In the genomic region with DNA sequence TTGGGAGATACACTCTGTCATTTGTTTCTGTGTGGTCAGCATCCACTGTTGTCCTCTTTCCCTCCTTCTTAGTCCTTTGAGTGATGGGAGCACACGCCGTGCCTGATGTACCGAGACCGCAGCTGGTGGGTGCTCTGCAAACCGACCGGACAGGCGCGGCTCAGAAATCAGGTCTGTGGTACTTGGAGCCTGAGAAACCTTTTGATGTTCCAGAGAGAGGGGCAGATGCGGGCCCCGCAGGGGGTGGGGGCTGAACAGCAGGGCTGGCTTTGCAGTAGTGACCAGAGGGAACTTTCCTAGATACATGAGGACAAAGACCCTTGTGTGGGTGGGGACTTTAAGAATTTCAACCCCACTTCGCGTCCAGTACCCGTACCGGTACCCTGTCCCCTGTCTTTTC, we compare ENCODE assay signal across 8 mouse cellular contexts. TPM values are rescaled to one million over a fixed set of nuclear protein-coding genes. Genes with fewer than 3 reads are reported as not detected.
DNase-seq lines count a peak whose midpoint lies in the region; ATAC-seq lines count a peak whose summit lies in the region.

No protein-coding gene starts in this region.

- no peaks in the 10 kb centered on the region for H3K36me3 ChIP-seq in kidney, embryonic 16.5 days (ENCODE audit: insufficient read depth, low read length)
- H3K36me3 ChIP-seq in intestine, embryonic 14.5 days (ENCODE audit: control insufficient read depth, insufficient read depth, low read length) = no peaks in the 10 kb centered on the region
- H3K36me3 ChIP-seq in neural tube, embryonic 11.5 days (ENCODE audit: control insufficient read depth, insufficient read depth, low read length) = no peaks in the 10 kb centered on the region

- peak; percentile 17; the same call in 1 of the 2 replicates for ATAC-seq in kidney, embryonic 16.5 days (ENCODE audit: low FRiP score, low TSS enrichment)
- peak; percentile 18; the same call in 1 of the 2 replicates for ATAC-seq in intestine, embryonic 14.5 days (replicated peaks; ENCODE audit: low FRiP score, low TSS enrichment, low read depth)
- ATAC-seq in neural tube, embryonic 11.5 days (ENCODE audit: insufficient read depth, low FRiP score, low TSS enrichment) = peak; percentile 32; the same call in 1 of the 2 replicates

- H3K27ac ChIP-seq in kidney, embryonic 16.5 days (ENCODE audit: low read length) = no peak overlapping the region
- H3K27ac ChIP-seq in intestine, embryonic 14.5 days (ENCODE audit: low read depth) = no peak overlapping the region
- no peak overlapping the region for H3K27ac ChIP-seq in neural tube, embryonic 11.5 days (ENCODE audit: low read depth, low read length)

- peak overlapping the region; percentile 87 for H3K4me2 ChIP-seq in kidney, embryonic 16.5 days (replicated peaks; ENCODE audit: low read depth, low read length)
- peak overlapping the region; percentile 65 for H3K4me2 ChIP-seq in intestine, embryonic 14.5 days (ENCODE audit: low read length)
- H3K4me2 ChIP-seq in neural tube, embryonic 11.5 days (ENCODE audit: low read depth) = peak overlapping the region; percentile 48

- WGBS in kidney, embryonic 16.5 days = 6% methylated on average over 14 of the region's 14 CpGs
- WGBS in intestine, embryonic 14.5 days = 15% methylated on average over 14 of the region's 14 CpGs
- WGBS in neural tube, embryonic 11.5 days = 13% methylated on average over 14 of the region's 14 CpGs

- peak overlapping the region; percentile 47 for H3K4me3 ChIP-seq in kidney, embryonic 16.5 days (ENCODE audit: low read length)
- peak overlapping the region; percentile 30 for H3K4me3 ChIP-seq in intestine, embryonic 14.5 days (ENCODE audit: low read depth, low read length)
- peak overlapping the region; percentile 31 for H3K4me3 ChIP-seq in neural tube, embryonic 11.5 days (ENCODE audit: low read depth, low read length)

- no peak for DNase-seq in kidney, adult 11 months
- DNase-seq in embryo, embryonic 11 days = peak; percentile 59
- DNase-seq in intestine, embryonic 14.5 days (ENCODE audit: low spot score) = no peak
- peak; percentile 48 for DNase-seq in neural tube, embryonic 11.5 days (ENCODE audit: low spot score)
- DNase-seq in right cerebral cortex, postnatal 4 days = no peak
- no peak for DNase-seq in thymus, postnatal 0 days (ENCODE audit: low spot score)
- no peak for DNase-seq in spleen, postnatal 14 days (ENCODE audit: low spot score in 2 of 2)

- H3K9me3 ChIP-seq in kidney, embryonic 16.5 days (ENCODE audit: low read length) = no peaks in the 10 kb centered on the region
- no peaks in the 10 kb centered on the region for H3K9me3 ChIP-seq in intestine, embryonic 14.5 days (ENCODE audit: control insufficient read depth, low read length)
- H3K9me3 ChIP-seq in neural tube, embryonic 11.5 days (ENCODE audit: control insufficient read depth, low read length) = no peaks in the 10 kb centered on the region

- H3K27me3 ChIP-seq in kidney, embryonic 16.5 days (ENCODE audit: insufficient read depth, low read length) = no peaks in the 10 kb centered on the region
- H3K27me3 ChIP-seq in intestine, embryonic 14.5 days (replicated peaks; ENCODE audit: control insufficient read depth, insufficient read depth, low read length) = no peaks in the 10 kb centered on the region
- no peaks in the 10 kb centered on the region for H3K27me3 ChIP-seq in neural tube, embryonic 11.5 days (ENCODE audit: control insufficient read depth, insufficient read depth, low read length)

- H3K9ac ChIP-seq in kidney, embryonic 16.5 days (replicated peaks; ENCODE audit: low read length) = peak overlapping the region; percentile 57
- 0 out of 2 replicates have a peak overlapping the region, but pooled peaks have one; percentile 25 for H3K9ac ChIP-seq in intestine, embryonic 14.5 days (ENCODE audit: low read length)
- peak overlapping the region; percentile 5 for H3K9ac ChIP-seq in neural tube, embryonic 11.5 days (ENCODE audit: low read length)

- H3K4me1 ChIP-seq in kidney, embryonic 16.5 days (ENCODE audit: insufficient read depth, low read length) = peaks cover 20% of the 10 kb centered on the region
- peaks cover 9% of the 10 kb centered on the region for H3K4me1 ChIP-seq in intestine, embryonic 14.5 days (replicated peaks; ENCODE audit: control insufficient read depth, insufficient read depth, low read length)
- H3K4me1 ChIP-seq in neural tube, embryonic 11.5 days (ENCODE audit: control insufficient read depth, insufficient read depth, low read length) = no peaks in the 10 kb centered on the region

RNA-seq across cellular contexts. Expression of gene Acbd3, which starts 37.5 kb away (rescaled TPM):
- 22.7 and 23.3 TPM in 2 replicates for polyA plus RNA-seq in kidney, embryonic 16.5 days (2015; fragmentation: Nextera tagmentation; extraction: Ambion mirVana)
- polyA plus RNA-seq in intestine, embryonic 14.5 days (2014; fragmentation: Nextera tagmentation; extraction: Ambion mirVana) = 23.0 and 24.7 TPM in 2 replicates
- 23.1 and 24.6 TPM in 2 replicates for polyA plus RNA-seq in neural tube, embryonic 11.5 days (2014; fragmentation: Nextera tagmentation; extraction: Ambion mirVana)
- polyA plus RNA-seq in thymus, postnatal 0 days (2015; fragmentation: Nextera tagmentation; extraction: Ambion mirVana) = 15.2 and 19.5 TPM in 2 replicates

RNA-seq across cellular contexts. Expression of gene H3f3a, which starts 50.4 kb away (rescaled TPM):
- 2,516 and 2,589 TPM in 2 replicates for polyA plus RNA-seq in kidney, embryonic 16.5 days (2015; fragmentation: Nextera tagmentation; extraction: Ambion mirVana)
- 2,025 and 2,200 TPM in 2 replicates for polyA plus RNA-seq in intestine, embryonic 14.5 days (2014; fragmentation: Nextera tagmentation; extraction: Ambion mirVana)
- 3,301 and 3,463 TPM in 2 replicates for polyA plus RNA-seq in neural tube, embryonic 11.5 days (2014; fragmentation: Nextera tagmentation; extraction: Ambion mirVana)
- 2,900 and 2,949 TPM in 2 replicates for polyA plus RNA-seq in thymus, postnatal 0 days (2015; fragmentation: Nextera tagmentation; extraction: Ambion mirVana)

Comparison
In these comparisons a context has a peak if more than half of its experiments do, and no peak if none do; other contexts are left out.
1. H3K9ac ChIP-seq: peak in every context shown above with its lines; median percentile 57 in kidney, embryonic 16.5 days; 25 in intestine, embryonic 14.5 days; 5 in neural tube, embryonic 11.5 days.
2. DNase-seq: peak in embryo, embryonic 11 days (single experiment) and neural tube, embryonic 11.5 days (single experiment); none in kidney, adult 11 months (single experiment), intestine, embryonic 14.5 days (single experiment), right cerebral cortex, postnatal 4 days (single experiment), thymus, postnatal 0 days (single experiment) and spleen, postnatal 14 days (0 of 2).
3. Peak in every context shown above with its lines, with median percentiles within 50 percentile points of each other: ATAC-seq, H3K4me2 ChIP-seq and H3K4me3 ChIP-seq.